Mouse (Mus musculus) megakaryocyte progenitor cell, adult 5-6 weeks (primary cell): ENCODE results near the gene Rpl18. TPM values are rescaled to one million over a fixed set of nuclear protein-coding genes. Genes with fewer than 3 reads are reported as not detected.

ENCODE experiments used
- ATAC-seq: replicated peaks from 2 replicates; pipeline ENCODE4 v1.8.0; 2016; ENCODE audit warnings: mild to moderate bottlenecking, moderate TSS enrichment, inconsistent platforms; ENCODE audit not compliant: poor library complexity
- total RNA-seq, 2 experiments: library from RNA; stranded (forward) in 1 of 2; stranded (reverse) in 1 of 2; fragments of 157-497, 149-512 nt in 1 of 2; fragments of 200-1000 nt in 1 of 2; gene quantifications; 2 replicates each; pipeline versions ENCODE4 v1.2.3 to v1.2.4; 2015 to 2017

Rpl18 gene
- total RNA-seq, 2 experiments from 2014 or later: 1,988 to 2,306 TPM

DNA sequence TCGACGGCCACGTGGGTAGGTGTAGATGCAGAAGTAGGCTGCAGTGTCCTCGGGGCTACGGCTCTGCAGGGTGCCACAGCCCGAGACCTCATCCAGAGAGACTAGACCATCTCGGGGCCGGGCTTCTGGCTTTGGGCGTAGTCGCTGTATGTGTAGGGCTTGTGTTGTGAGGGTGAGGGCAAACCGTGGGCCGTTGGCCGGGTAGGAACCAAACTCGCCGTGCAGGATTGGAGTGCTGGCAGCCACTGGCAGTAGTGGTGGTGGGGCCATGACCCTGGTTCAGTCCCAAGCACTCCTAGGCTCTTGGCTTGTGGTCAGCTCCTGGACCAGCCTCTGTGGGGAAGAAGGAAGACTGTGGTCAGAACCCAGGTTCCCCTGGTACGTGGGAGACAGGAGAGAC lies 1.9 kb upstream of the Rpl18 start:
- ATAC-seq: no peak

DNA sequence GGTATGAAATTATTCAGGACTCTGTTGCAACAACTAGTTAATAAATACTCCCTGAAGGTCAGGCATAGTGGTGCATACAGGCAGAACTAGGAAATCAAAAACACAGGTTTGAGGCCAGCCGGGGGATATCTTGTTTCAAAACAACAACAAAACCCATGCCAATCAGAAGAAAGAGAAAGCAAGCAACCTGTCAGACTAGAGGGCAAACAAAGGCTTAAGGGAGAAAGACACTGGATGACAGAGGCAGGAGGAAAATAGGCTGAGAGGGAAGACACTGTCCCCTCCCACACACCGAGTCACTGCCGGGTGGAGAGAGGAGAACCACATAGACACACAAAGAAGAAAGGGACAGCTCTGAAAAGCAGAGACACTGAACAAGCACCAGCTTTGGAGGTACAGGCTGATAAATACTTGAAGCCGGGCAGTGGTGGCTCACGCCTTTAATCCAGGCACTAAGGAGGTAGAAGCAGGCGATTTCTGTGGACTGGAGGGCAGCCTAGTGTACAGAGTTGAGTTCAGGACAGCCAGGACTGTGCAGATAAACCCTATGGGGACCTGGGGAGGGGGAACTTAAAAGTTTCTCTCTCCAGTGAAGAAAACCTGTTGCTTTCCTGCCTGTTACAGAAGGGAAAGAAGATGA lies 1.3 kb upstream of the Rpl18 start:
- ATAC-seq: no peak

DNA sequence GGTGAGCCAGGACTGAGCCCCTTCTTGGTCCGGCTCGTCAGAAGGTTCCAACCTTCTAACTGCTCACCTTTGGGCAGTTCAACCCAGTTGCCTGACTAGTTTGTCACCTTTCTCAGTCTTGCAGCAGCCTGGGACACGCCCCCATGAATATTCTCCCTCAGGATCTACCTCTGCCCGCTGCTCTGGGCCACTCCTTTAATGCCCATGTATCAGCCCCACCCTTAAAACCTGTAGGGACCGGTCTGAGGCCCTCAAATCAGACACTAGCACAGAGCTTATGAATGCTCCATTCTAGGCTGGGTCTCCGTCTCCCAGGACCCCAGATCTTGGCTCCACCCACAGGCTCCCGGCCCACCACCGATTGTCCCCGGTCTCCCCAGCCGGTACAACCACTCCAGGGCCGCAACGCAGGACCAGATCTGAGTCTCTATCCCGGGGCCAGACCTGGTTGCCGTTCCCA lies 597 bp upstream of the Rpl18 start:
- no peak for ATAC-seq

DNA sequence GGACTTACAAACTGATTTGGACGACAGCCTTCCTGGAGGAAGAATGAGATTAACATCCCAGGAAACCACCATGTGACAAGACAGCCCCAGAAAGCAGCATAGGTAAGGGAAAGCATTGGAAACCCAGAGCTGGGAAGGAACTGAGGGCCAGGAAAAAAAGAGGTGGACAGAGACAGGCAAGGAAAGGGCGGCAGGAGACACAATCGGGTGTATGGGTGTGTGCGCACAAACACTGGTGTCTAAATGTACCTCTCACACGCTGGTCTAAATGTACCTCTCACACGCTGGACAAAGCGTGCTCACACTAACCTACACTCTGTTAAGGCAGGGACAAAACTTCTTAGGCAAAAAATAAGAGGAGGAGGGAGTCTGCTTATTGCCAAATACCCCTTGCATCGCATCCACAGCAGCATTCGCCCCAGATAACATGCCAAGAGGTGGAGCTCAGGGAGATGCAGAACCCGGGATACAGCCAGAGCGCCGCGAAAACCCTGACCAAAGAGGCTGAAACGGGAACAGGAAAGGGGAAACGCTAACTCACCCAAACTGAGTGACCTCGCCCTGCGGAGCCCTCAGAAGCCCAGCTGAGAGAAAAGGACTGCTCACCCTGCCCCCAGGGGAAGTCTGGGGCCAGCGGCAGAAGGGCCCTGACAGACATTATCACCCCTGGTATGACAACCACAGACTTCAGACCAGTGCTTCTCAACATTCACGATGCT lies 643 bp downstream of the Rpl18 start:
- peak; percentile 8 for ATAC-seq

DNA sequence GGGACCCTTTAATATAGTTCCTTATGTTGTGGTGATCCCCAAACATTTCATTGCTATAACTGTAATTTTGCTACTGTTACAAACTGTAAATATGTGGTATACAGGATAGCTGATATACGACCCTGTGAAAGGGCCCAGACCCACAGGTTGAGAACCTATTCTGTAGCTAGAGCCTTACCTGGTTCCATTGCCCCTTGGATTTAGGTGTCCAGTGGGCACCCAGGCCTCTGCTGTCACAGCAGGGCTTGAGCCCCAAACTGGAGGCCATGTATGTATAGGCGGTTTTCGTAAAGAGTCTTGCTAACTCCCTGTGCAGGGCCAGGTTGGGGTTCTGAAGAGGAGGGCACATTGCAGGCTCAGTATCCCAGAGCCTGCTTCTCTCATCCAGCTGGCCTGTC lies 1.2 kb downstream of the Rpl18 start:
- no peak for ATAC-seq

DNA sequence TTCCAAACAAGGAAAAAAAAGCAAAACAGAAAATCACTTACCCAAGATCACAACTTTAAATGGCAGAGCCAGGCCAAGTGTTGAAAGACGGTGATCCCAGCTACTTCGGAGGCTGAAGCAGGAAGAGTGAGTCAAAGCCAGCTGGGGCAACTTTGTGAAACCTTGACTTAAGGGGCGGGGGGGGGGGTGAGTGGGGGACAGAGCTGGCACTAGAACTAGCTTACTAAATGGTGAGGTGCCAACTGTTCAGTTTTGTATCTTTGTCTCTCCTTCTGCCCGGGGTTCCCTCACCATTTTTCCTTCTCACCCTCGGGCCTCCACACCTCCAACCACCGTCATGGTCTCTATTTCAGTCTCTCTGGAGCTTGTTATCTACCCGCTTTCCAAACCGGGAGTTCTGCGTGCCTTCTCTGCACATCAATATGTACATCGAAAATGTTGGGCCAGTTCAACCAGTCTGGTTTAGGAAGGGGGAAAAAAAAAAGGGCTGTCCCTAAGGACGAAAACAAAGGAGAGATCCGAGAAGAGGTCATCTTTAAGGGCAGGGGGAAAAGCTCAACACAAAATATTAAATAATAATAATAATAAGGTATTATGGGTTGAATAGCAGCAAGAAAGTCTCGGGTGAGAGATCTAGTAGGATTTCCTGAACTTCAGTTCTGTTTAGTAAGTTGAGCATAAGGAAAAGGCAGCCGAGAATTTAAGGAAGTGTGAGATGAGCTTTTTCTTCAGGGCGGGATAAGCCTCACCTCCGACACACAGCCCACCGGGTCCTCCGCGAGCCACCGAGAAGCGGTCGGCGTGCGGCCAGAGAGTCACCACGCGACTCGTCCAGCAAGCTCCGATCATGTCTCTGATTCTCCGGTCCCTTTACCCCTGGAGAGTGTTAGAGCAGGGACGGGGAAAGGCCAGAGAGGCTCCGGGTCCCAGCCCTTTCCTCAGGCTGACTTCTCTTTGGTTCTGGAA lies 2.0 kb downstream of the Rpl18 start:
- peak; percentile 10 for ATAC-seq

DNA sequence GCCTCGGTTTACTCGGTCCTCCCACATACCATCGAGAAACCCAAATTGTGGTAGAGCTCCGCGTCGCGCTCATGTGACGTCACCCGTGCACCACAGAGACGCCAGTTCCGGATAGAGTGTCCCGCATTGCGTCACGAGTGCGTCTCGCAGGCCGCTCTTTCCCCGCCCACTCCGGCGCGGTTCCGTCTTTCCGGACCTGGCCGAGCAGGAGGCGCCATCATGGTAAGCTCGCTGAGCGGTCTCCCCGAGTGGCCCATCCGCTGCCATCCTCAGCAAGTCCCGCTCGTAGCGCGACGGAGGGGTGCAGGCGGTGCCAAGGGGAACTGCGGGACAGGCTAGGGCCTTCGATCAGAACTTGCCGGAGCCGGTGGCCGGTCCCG lies 2.7 kb downstream of the Rpl18 start, which contains the start of gene Sphk2:
TSS of gene Sphk2 (minus strand) at position 85 of the 380 bp plus-strand sequence.
- peak; percentile 65 for ATAC-seq

DNA sequence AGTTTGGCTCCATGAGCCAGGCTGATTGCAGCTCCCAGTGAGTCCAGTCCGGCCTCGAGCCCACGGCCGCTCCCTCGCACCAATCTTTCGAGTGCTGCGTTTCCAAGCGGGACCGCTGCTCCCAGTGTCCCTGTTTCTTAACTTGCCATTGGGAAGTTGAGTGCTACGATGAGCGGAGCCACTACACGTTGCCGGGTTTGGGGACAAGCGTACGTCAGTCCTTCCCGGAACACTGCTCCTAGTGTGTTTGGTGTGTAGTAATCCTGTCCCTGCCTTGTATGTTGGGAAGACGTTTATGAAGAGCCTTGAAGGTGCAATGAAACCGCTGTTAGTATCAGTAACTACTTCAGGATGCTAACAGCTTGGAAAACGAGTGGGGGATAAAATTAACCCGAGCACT lies 3.1 kb downstream of the Rpl18 start:
- peak; percentile 0; the same call in 1 of the 2 replicates for ATAC-seq

DNA sequence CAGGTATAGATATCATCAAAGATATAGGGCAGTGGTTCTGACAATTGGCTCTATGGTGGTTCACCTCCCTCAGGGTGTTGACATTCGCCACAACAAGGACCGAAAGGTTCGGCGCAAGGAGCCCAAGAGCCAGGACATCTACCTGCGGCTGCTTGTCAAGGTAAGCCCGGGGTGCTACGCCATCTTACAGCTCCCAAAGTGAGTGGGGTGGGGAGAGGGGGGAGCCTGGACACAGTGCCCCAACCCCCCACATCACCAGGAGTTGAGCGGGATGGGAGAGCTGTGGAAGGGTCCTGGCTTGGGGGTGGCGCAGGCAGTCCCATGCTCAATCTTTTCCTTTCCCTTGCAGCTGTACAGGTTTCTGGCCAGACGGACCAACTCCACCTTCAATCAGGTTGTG lies 3.9 kb downstream of the Rpl18 start:
- no peak for ATAC-seq

DNA sequence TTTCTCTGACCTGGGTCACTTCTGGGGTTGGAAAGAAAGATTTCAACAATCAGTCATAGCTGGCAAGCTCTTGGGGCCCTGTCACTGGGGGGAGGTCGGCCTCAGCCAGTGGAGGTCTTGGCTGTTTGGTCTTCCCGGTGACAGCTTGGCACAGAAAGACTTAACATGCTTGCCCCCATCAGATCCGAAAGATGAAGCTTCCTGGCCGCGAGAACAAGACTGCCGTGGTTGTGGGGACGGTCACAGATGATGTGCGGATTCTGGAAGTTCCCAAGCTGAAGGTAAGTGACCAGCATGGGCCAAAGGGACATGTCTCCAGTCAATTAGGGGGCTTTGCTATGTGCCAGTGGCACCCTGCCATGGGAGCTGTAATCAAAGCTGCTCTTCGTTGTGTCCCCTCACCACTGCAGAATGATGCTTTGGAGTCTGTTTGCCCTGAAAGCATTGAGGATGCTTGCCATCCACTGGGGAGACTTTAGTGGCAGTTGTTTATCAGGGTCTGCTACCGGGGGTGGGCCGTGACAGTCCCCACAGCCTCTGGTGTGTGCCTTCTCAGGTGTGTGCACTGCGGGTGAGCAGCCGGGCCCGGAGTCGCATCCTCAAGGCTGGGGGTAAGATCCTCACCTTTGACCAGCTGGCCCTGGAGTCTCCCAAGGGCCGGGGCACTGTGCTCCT lies 4.6 kb downstream of the Rpl18 start:
- ATAC-seq: no peak

DNA sequence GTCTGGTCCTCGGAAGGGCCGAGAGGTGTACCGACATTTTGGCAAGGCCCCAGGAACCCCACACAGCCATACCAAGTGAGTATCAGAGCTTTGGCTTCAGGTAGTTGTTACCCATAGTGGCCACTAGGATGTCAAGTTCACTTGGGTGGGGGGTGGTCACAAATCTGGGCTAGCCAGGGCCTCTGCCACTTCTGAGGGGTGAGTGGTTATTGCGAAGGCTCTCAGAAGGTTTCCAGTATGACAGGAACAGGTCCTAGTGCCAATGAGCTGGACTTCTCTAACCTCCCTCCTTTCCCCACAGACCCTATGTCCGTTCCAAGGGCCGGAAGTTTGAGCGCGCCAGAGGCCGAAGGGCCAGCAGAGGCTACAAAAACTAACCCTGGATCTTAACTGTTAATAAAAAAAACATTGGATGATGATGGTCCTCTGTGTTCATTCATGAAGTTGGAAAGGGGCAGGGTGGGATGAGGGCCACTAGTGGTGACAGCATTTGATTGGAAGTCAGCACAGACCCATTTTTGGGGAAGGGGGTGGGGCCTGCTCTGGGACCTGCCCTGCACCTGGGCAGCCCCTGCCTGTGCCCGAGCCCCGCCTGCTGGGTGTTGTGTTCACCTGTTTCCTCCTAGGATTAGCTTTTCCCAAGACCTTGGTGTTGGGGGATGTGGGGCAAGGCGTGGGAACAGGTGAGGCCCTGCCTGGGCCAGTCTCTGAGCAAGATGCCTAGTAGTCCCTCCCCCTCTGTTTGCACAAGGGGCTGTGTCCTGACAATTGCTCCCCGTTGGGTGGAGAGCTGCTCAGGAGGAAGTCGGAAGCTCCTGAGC lies 5.4 kb downstream of the Rpl18 start, which contains the start of gene Fam83e:
TSS of gene Fam83e (plus strand) at position 800 of the 821 bp plus-strand sequence.
- no peak for ATAC-seq

DNA sequence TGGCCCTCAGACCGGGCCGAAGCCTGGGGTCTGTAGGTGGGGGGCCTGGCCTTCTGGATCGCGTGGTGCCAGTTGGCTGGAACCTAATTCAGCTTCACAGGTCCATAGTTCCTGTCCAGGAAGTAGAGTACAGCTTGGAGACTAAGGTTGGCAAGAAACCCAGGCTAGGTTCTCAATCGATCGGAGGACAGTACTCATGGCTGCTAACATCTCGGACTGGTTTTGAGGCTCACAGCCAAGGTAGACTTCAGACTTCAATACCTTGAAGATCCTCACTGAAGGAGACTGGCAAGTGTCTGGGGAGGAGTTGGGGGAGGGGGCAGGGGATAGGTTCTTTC lies 5.9 kb downstream of the Rpl18 start:
- ATAC-seq: no peak

DNA sequence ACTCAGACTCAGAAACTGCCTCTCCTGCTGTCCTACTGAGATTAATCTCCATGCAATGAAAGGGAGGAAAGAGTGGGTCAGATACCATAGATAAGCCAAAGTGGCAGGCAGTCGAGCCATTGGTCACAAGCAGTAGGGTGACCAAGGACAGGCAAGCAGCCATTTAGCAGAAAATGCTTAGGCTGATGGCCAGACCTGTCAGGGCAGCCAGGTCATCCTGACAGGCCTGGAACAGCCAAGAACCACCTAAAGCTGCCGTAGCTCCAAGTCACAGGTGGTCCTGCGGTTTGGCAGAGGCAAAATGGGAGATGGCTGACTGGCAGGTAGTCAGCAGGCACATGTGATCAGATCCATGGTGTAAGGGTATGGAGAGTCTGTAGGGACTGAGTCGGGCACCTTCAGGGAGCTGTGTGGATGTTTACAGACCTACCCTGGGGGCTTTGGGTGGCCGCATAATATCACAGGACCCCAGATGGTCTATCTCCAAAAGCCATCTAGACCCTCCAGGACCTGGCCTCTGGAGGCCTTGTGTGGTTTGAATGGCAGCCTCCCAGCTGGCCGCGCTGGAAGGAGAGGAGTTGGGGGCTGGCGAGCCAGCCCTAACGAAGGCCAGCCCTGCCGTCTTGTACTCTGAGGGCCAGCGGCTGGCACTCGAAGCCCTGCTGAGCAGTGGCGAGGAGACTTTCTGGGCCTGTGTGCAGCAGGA lies 6.5 kb downstream of the Rpl18 start:
- ATAC-seq: no peak

DNA sequence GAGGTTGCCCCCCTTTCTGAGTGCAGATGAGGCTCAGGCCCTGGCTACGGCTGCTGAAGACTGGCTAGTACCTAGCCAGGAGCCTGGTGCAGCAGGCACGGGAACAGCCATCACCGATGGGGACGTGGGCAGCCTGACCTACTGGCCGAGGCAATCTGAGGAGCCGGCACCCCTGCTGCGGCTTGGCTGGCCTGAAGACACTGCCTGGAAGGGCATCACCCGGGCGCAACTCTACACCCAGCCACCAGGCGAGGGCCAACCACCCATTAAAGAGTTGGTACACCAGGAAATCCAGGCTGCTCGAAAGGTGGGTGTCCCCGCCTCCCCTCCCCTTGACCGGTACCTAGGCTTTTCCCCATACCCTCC lies 7.1 kb downstream of the Rpl18 start:
- ATAC-seq: no peak

DNA sequence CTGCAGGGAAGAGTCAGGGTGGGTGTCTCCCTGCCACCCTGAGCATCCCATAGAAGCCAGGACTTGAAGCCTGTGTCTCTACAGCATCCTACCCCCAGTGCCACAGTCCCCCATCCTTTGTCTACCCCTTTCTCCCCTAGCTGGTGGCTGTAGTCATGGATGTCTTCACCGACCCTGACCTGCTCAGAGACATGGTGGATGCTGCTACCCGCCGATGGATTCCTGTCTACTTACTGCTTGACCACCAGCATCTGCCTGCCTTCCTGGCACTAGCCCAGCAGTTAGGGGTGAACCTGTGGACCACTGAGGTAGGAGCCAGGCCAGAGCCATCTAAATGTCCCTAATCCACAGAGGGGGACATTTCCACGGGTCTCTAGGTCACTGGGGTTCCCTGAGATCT lies 8.0 kb downstream of the Rpl18 start:
- ATAC-seq: no peak

DNA sequence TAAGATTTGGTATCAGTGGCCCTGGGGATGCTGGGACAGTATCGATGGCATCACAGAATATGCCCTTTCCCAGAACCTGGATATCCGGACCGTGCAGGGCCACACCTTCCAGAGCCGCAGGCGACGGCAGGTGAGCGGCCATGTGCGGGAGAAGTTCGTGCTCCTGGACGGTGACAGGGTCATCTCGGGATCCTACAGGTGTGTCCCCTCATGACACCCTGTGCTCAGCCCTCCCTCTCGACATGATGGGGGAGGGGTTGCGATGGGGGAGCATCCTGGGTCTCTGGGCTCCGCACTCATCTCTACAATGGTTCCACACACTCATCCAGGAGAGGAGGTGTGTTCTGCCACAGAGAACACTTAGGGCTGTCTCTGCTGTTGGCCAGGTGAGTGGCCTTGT lies 8.5 kb downstream of the Rpl18 start:
- no peak for ATAC-seq

DNA sequence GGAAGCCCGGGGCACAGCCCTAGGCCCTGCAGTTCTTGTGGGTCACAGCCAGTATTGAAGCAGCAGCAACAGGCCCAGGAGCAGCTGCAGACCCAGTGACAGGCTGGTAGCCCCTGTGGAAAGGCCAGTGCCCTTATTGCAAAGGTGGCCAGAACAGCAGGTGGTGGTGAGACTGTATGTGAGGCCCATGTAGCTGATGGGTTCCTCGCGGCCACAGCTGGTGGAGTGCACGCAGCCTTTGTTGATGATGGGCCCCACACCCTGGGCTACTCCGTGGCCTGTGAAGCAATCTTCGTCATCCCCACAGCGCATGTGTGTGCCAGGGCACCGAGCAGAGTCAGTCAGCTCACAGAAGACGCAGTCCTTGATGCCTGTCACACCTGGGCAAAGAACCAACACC lies 9.9 kb downstream of the Rpl18 start:
- no peak for ATAC-seq

DNA sequence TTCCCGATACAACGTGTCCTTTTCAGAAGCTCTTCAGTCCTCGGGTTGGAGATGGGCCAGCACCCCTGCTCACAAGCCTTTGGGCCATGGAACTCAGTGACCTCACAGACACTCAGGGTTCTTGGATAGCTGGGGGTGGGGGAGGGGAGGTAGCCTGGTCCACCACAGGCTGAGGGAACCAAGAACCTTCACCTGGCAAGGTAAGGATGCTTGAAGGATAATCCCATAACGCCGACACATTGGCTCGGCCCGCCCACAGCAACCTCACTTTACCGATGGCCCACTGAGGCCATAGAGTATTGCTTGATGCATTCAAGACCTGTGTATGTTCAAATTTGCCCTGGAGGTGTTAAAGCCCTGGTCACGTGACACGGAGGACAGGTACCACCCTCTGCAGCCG lies 10.5 kb downstream of the Rpl18 start, which contains the start of gene Spaca4:
TSS of gene Spaca4 (minus strand) at position 101 of the 400 bp plus-strand sequence.
- ATAC-seq: no peak

DNA sequence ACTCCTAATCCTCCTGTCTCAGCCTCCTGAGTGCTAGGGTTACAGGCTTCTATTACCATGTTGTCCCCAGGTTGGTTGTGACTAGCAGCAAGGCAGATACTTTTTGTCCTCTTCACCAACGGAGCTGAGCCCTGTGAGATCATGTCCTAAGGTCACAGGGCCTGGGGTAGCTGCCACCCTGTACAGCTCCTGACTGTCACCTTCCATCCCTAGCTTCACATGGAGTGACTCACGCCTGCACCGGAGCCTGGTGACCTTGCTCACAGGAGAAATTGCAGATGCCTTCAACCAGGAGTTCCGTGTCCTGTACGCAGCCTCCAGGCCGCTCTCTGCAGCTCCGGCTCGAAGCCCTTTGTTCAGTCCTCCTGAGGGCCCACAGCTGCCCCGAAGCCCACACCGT lies 11.2 kb downstream of the Rpl18 start:
- ATAC-seq: no peak
